ENCODE assay signal across 8 mouse cellular contexts in the genomic region with DNA sequence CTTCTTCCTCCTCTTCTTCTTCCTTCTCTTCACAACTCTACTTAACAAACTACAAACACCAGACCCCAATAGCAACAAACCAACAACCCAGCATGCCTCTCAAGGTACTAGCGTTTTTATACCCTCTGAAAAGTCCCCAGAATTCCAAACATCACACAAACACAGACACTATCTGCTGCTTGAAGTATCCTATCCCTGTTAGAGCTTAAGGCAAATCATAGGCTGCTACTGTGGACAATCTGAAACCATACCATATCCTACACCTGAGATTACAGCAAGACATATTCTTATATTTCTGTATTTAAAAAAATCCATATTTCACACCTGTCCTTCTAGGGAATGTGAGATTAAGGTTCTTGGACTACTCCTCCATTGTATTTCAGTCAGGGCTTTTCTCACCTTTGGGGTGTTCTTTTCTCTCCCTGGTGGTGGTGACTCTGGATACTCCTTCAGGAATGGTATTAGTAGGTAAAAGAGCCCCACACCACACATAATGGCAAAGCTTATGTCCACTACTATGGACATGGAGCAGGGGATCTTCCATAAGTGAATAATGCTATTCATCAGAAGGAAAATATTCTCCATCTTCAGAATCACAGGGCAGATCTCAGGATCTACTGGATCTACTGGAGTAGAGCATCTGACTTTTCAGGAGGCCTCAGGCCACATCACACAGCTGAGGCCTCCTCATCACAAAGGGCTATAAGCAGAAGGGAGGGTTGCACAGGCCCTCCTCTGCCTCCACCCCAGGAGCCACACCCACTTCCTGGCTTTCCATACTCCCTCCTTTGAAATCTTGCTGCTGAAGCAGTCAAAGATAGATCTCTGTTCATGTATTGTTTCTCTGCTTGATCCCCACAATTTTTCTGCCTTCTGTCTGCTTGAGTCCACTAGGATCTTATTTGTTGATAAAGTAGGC. TPM values are rescaled to one million over a fixed set of nuclear protein-coding genes. Genes with fewer than 3 reads are reported as not detected.
DNase-seq lines count a peak whose midpoint lies in the region; ATAC-seq and TF ChIP-seq lines count a peak whose summit lies in the region.
"Had no signal": no experiment of that assay in that cellular context is flagged by ENCODE, and none has a peak within 500 bp of the region (broad histone marks: within the 10 kb centered on the region; RNA-seq: fewer than 3 reads in every experiment).

A gene (minus strand): TSS at position 619 of the 919 bp plus-strand sequence.

- no peak within 1 kb of the TSS for H3K4me2 ChIP-seq in hindbrain, postnatal 0 days (ENCODE audit: low read depth, low read length)

- no peak within 1 kb of the TSS for H3K4me3 ChIP-seq in hindbrain, postnatal 0 days (ENCODE audit: low read length)

- no peaks in the 10 kb centered on the region for H3K27me3 ChIP-seq in hindbrain, postnatal 0 days (ENCODE audit: insufficient read depth, low read length)

- intact Hi-C loops in gastrocnemius, postnatal 14 days (cut with DNase I; ENCODE audit: low total_unique reads): no loop called here
- intact Hi-C loops in left cerebral cortex, postnatal 25 days (cut with DNase I): no loop called here

- H3K27ac ChIP-seq in hindbrain, postnatal 0 days: no peak within 1 kb of the TSS

- no peak for TF ChIP-seq CTCF in hindbrain, postnatal 0 days (IDR thresholded peaks at IDR 0.05; ENCODE audit: low read depth)

- WGBS in hindbrain, postnatal 0 days: 48% methylated on average over 1 of the region's 1 CpGs

- peak; percentile 5 to 21 for DNase-seq in adrenal gland, adult 18-20 months (ENCODE audit: low spot score in 2 of 2)
- peak; percentile 13 to 36 for DNase-seq in cerebellum, postnatal 4 days (ENCODE audit: low spot score in 2 of 2)
- DNase-seq in gastrocnemius, postnatal 14 days: peak; percentile 17
- peak; percentile 12 for DNase-seq in hindbrain, postnatal 0 days (ENCODE audit: low spot score)
- DNase-seq in left cerebral cortex, postnatal 25 days (ENCODE audit: low spot score in 2 of 2): peak; percentile 11
- peak; percentile 29 to 75 for DNase-seq in spleen, postnatal 4 days (ENCODE audit: low spot score in 2 of 2)

- ATAC-seq in hindbrain, postnatal 0 days: peak; percentile 82
- ATAC-seq in megakaryocyte progenitor cell, adult 5-6 weeks (replicated peaks; ENCODE audit: poor library complexity): peak; percentile 80

- H3K9ac ChIP-seq in hindbrain, postnatal 0 days (replicated peaks; ENCODE audit: low read length): no peak within 1 kb of the TSS

- no peaks in the 10 kb centered on the region for H3K4me1 ChIP-seq in hindbrain, postnatal 0 days (ENCODE audit: insufficient read depth, low read length)

- no peaks in the 10 kb centered on the region for H3K9me3 ChIP-seq in hindbrain, postnatal 0 days (ENCODE audit: low read length)

- no peaks in the 10 kb centered on the region for H3K36me3 ChIP-seq in hindbrain, postnatal 0 days (ENCODE audit: insufficient read depth, low read length)

RNA-seq across cellular contexts. Expression of the gene that starts here (rescaled TPM):
- total RNA-seq in adrenal gland, adult 18-20 months (2021): not detected
- not detected for total RNA-seq in gastrocnemius, postnatal 14 days (2021)
- total RNA-seq in hindbrain, postnatal 0 days (2014; rRNA removed): not detected in 2 replicates
- not detected in 2 replicates for polyA plus RNA-seq in hindbrain, postnatal 0 days (2015; fragmentation: Nextera tagmentation; extraction: Ambion mirVana)
- not detected for total RNA-seq in left cerebral cortex, postnatal 25 days (2021)
- not detected in 2 replicates for total RNA-seq in megakaryocyte progenitor cell, adult 5-6 weeks (2015)
- total RNA-seq in megakaryocyte progenitor cell, adult 5-6 weeks (2017): 0.27 TPM in 1 of 2 replicates, not detected in the other
- total RNA-seq: gastrocnemius, adult 8-10 months had no signal

Comparison
In these comparisons a context has a peak if more than half of its experiments do, and no peak if none do; other contexts are left out.
1. Peak in DNase-seq in adrenal gland, adult 18-20 months; RNA of the gene not detected or under 1 TPM.
2. Peak in DNase-seq in gastrocnemius, postnatal 14 days; RNA of the gene not detected or under 1 TPM.
3. Peak in DNase-seq and ATAC-seq in hindbrain, postnatal 0 days; RNA of the gene not detected or under 1 TPM.
4. Peak in DNase-seq in left cerebral cortex, postnatal 25 days; RNA of the gene not detected or under 1 TPM.
5. Peak in ATAC-seq in megakaryocyte progenitor cell, adult 5-6 weeks; RNA of the gene not detected or under 1 TPM.